Mouse (Mus musculus): ENCODE results near the gene Wasl.

The Wasl gene

GRCm38 (mm10) chr6:24664867-24665458 is at the start of gene Wasl:
Gene Wasl, minus strand, starts transcription at chr6:24665009.
- DNase-seq: peak; percentile 99

- no peak for DNase-seq
Measured at GRCm38 (mm10) chr6:24707499-24707898, 42.7 kb upstream of the Wasl start.

- DNase-seq: no peak
Measured at GRCm38 (mm10) chr6:24707090-24707489, 42.3 kb upstream of the Wasl start.

GRCm38 (mm10) chr6:24697216-24697615 is 32.4 kb upstream of the Wasl start:
- DNase-seq: no peak

- no peak for DNase-seq
Measured at GRCm38 (mm10) chr6:24696117-24696516, 31.3 kb upstream of the Wasl start.

- DNase-seq: no peak
Measured at GRCm38 (mm10) chr6:24694455-24695410, 29.9 kb upstream of the Wasl start.

- no peak for DNase-seq
Measured at GRCm38 (mm10) chr6:24687871-24688270, 23.1 kb upstream of the Wasl start.

- no peak for DNase-seq
Measured at GRCm38 (mm10) chr6:24683113-24683512, 18.3 kb upstream of the Wasl start.

GRCm38 (mm10) chr6:24667829-24668228 is 3.0 kb upstream of the Wasl start:
- no peak for DNase-seq

GRCm38 (mm10) chr6:24666248-24666647 is 1.4 kb upstream of the Wasl start:
- DNase-seq: no peak

- DNase-seq: no peak
Measured at GRCm38 (mm10) chr6:24664133-24664866, 509 bp downstream of the Wasl start.

GRCm38 (mm10) chr6:24663196-24664132 is 1.3 kb downstream of the Wasl start:
- peak; percentile 20 for DNase-seq

GRCm38 (mm10) chr6:24662483-24662882 is 2.3 kb downstream of the Wasl start:
- no peak for DNase-seq

GRCm38 (mm10) chr6:24661879-24662278 is 2.9 kb downstream of the Wasl start:
- no peak for DNase-seq

GRCm38 (mm10) chr6:24657647-24658387 is 7.0 kb downstream of the Wasl start:
- DNase-seq: no peak

GRCm38 (mm10) chr6:24656094-24656493 is 8.7 kb downstream of the Wasl start:
- DNase-seq: no peak

- DNase-seq: no peak
Measured at GRCm38 (mm10) chr6:24651538-24651937, 13.3 kb downstream of the Wasl start.

- DNase-seq: no peak
Measured at GRCm38 (mm10) chr6:24650719-24651118, 14.1 kb downstream of the Wasl start.

GRCm38 (mm10) chr6:24648403-24648802 is 16.4 kb downstream of the Wasl start:
- DNase-seq: no peak

GRCm38 (mm10) chr6:24647103-24647691 is 17.6 kb downstream of the Wasl start:
- DNase-seq: no peak

Data from retina, postnatal 1 day (tissue).